Mouse (Mus musculus) liver, embryonic 14.5 days (tissue): ENCODE measurements around the gene Tstd2.

Source experiments
- CTCF ChIP-seq: IDR thresholded peaks from 2 replicates; pipeline ENCODE4 v1.5.1; 2016; ENCODE audit warnings: antibody characterized with exemption, low read depth, control low read depth
- EP300 ChIP-seq: IDR thresholded peaks from 2 replicates; pipeline ENCODE4 v1.6.1; 2016; ENCODE audit warnings: antibody characterized with exemption, low read depth

- TF ChIP-seq EP300 (no peak), CTCF (no peak)
These were observed 27.3 kb upstream of the Tstd2 start for GRCm38 (mm10) chr4:46165831-46166230.
